Mouse (Mus musculus) heart, postnatal 4 days (tissue): ENCODE results near the gene Gclc. TPM values are rescaled to one million over a fixed set of nuclear protein-coding genes. Genes with fewer than 3 reads are reported as not detected.

ENCODE experiments used
- DNase-seq: peaks from one replicate; pipeline ENCODE4 v3.0.0; 2021
- total RNA-seq, 2 experiments: library from RNA; stranded (reverse); gene quantifications; 2 replicates each; pipeline ENCODE4 v1.2.3; 2021

Gclc gene
- total RNA-seq, 2 experiments from 2014 or later: 12.0 to 12.4 TPM

GRCm38 (mm10) chr9:77785466-77785865 is 31.1 kb downstream of the Gclc start:
- no peak for DNase-seq

GRCm38 (mm10) chr9:77787936-77788335 is 33.6 kb downstream of the Gclc start:
- no peak for DNase-seq

GRCm38 (mm10) chr9:77789615-77790348 is 35.4 kb downstream of the Gclc start:
- peak; percentile 82 for DNase-seq

GRCm38 (mm10) chr9:77793838-77794237 is 39.5 kb downstream of the Gclc start:
- DNase-seq: no peak

- DNase-seq: peak; percentile 53
Measured at GRCm38 (mm10) chr9:77802461-77802860, 48.1 kb downstream of the Gclc start.

GRCm38 (mm10) chr9:77806426-77806825 is 52.1 kb downstream of the Gclc start:
- DNase-seq: no peak

DNA sequence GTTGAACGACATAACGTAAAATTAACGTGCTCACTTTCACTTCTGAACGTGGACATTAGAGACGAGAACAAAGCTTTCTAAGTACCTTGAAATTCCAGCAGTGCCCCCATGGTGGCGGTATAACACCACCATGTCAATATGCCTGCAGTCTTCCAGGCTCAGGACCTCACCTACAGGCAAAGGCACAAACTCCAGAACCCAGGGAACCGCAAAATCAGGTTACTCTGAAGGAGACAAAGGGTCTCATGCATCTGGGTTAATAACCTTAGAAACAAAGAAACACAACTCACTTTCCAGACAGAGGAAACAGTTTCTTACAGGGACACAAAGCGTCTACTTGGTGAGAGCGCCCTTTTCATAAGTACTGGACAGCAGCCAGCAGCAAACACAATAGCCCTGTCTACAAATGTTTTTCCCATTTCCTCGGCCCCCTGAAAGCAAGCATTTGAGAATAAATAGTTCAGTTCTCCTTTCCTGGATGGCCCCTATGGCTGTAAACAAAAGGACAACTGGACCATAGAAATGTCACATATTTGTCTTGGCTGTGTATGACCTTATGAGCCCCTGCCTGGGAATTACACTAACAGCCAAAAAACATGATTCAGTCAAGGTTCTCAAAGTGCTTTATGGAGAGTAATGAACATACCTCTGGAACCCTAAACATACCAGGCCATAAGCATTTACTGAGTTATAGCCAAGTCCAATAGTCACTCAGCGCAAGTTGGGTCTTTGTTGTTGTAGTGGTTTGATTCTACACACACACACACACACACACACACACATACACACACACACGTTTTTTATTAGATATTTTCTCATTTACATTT is 52.7 kb downstream of the Gclc start:
- DNase-seq: peak; percentile 91

DNA sequence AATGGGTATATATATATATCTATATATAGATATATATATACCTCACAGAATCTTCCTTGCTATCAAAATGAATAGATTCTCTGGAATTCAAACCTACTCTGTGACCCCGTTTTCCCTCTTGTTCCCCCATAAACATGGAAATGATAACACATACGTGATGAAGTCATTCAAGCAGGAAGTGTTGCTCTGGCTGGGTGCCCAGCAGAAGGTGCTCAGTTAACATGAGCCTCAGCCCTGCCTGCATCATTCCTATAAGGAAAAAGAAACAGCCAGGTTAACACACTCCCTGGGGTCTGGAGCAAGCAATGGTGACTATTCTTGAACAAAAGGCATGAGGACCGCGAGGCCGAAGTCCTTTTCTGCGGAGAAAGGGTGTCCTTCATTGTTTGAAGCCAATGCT is 54.1 kb downstream of the Gclc start:
- DNase-seq: no peak

- DNase-seq: no peak
Measured at GRCm38 (mm10) chr9:77818858-77819257, 64.5 kb downstream of the Gclc start.

- DNase-seq: no peak
Measured at GRCm38 (mm10) chr9:77819318-77819717, 65.0 kb downstream of the Gclc start.

DNA sequence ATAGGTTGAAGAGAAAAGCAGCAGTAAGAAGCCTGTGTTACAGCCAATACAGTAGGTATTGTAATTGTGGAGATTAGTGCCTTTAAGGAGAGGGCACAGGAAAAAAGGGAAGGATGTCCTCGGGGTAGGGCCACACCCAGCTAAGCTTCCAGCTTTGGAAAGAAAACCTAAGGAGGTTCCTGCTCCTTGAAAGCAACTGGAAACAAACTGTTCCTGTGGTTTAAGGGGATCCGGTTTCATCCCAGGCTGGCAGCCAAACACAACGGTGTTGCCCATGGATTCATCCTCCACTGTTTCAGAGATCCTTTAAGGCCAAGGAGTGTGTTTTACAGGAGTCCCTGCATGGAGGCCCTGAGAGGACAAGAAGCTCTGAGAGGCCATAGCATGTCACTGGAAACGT is 66.5 kb downstream of the Gclc start:
- DNase-seq: no peak

DNA sequence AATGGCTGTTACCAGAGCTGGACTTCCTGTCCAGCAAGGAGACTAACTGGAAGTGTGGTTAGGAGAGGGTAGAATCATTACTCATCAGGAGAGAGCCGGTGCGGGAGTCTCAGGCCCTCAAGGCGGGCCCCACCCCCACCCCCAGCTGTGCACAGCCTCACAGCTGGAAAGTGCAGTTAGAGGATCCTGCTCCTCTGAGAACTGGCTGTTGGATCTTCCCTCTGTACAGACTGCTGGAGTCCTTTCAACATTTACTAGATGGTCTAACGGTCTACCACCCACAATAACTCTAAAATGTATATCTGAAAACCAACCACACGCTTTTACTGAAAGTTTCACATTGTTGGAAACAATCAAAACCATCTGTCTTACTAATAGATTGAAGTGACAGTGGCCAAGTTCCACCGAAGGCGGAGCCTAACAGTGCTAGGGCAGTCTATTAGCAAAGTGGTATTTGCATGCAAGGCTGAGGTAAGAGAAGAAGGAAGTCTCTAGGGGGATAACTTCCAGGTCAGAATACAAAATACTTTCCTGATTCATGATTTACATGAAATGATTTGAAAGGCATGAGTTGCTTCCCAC is 71.1 kb downstream of the Gclc start:
- DNase-seq: peak; percentile 32

DNA sequence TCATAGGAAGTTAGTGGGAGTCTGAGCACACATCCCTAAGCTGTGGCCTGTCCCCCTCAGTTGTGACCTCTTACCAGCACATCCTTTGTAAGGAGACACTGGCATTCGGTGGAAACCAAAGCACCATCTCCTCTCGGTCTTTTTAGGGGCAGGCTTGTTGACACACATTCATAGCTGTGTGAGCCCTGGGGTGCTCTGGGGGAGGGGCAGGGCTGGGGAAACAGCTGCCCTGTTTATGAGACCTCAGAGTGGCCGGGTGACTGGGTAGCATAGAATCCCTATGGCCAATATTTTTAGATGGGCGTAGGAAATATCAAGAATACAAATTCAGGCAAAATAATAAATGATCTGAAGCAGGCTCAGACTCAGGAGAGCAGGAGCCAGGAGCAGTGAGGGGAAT is 71.9 kb downstream of the Gclc start:
- DNase-seq: no peak

DNA sequence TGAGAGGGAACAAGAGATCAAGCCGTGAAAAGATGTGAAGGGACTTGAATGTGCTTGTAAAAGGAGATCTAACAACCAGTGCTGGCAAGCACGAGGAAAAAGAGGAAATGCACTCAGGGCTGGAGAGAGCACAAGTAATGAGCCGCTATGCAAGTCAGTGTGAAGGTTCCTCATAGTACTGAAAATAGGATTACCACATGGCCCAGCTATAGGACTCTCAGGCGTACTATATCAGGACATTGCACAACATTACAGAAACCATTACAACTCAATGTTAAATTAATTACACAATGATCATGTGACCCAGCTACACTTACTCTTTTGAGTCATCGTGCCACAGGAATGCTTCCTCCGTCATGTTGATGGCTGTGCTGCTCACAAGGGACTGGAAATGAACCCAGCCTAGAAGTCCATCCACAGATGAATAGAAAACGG is 74.2 kb downstream of the Gclc start:
- DNase-seq: no peak

- DNase-seq: no peak
Measured at GRCm38 (mm10) chr9:77834259-77834993, 80.1 kb downstream of the Gclc start.

GRCm38 (mm10) chr9:77835122-77835521 is 80.8 kb downstream of the Gclc start:
- DNase-seq: no peak

GRCm38 (mm10) chr9:77835756-77836155 is 81.4 kb downstream of the Gclc start:
- no peak for DNase-seq

- DNase-seq: no peak
Measured at GRCm38 (mm10) chr9:77838586-77838985, 84.3 kb downstream of the Gclc start.
